Mouse (Mus musculus) skeletal muscle tissue, adult 2 months (tissue): ENCODE data around the gene Trim47.
"Not testable (repeated sequence)": the region's sequence is repeated elsewhere in the genome, so short reads cannot be mapped to it uniquely, and the experiment has no call there.

ENCODE experiments used
- DNase-seq: peaks from one replicate; pipeline ENCODE4 v3.0.0-alpha.2; 2012; ENCODE audit warnings: low read depth, low spot score

The Trim47 gene

DNA sequence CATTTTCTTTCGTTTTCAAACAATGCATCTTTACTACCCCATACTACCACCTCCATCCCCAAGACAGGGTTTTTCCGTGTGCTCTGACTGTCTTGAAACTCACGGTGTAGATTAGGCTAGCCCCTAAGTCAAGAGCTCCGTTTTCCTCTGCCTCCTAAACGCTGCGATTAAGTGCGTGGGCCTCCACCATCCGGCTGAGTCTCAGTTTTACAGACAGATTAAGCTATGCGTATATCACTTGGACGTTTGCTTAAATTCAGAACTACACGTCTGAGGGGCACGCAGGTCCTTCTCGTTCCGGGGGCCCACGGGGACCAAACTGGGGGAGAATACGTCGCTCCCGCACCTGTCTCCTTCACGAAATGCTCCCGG is 11.1 kb upstream of the Trim47 start:
- DNase-seq: no peak

DNA sequence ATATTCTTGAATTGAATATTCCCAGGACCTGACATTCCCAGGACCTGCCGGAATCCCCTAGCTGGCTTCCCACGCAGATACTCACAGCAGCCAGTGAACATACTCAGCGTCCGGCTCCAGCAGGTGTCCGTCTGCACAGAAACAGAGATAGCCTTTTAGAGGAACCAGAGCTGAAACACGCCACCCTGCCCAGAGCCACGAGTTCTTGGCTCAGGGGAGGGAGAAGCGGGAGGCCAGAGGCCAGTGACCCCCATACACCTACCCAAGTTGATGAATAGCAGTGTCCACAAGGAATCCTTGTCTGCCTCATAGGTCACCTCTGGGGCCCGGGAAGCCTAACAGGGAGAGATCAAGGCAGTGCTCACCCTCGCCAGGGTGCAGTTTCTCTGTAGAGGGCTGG is 7.2 kb upstream of the Trim47 start:
- no peak for DNase-seq

DNA sequence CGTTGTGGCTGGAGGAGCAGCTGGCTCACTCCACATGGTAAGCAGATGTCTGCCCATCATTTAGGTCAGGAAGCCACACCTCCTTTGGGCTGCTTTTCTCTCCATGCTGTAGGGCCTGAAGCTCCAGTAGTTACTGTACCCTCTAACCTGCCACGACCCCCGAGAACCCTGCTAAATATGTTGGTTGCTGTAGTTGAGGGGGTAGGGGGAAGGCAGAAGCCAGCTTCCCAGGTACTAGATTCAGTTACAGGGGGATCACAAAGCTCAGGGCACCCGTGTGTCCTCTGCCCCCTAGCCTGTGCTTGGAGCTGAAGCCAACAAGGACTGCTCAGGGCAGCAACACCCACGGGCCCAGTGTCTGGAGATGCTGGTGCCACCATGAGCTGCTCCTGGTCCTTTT is 6.5 kb upstream of the Trim47 start:
- DNase-seq: no peak

DNA sequence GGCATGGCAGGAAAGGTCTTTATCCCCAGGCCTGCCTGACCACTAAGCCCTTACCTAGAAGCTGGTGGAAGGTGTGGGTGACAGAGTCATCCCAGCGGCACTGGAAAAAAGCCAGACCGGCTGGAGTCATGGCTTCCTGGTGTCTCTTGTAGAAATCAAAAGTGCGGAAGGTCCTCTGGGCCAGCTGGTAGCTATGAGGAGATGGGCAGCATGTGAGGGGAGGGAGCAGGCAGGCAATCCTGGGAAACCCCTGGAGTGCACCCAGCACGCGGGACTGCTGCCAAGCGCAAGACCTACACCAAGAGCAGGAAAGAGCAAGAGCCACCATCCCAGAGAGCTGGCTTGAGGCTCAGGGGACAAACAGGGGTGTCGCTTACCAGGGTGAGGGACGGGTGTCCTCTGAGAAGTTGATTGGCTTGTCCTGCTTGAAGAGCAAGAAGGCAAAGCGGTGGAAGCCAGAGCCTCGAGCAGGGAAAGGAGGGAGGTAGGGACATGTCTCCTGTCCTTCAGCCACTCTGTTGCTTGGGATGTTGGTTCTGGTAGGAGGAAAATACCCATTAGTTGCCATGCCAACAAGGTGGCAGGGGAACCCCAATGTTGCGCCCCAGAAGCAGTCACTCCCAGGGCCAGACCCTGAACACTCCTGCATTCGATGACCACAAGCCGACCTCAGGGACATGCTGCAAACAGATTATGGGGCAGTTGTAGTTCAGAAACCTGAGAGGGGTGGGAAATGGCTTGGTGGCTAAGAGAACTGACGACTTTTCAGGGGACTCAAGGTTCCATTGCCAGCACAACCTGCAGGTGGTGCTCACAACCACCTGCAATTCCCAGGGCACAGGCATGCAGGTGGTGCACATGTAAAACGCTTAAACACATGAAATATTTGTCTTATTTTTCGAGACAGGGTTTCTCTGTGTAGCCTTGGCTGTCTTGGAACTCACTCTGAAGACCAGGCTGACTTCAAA is 5.6 kb upstream of the Trim47 start:
- no peak for DNase-seq

- no peak for DNase-seq
These were observed 4.5 kb upstream of the Trim47 start for GRCm38 (mm10) chr11:116131349-116132170.

- peak; percentile 93 for DNase-seq
These were observed 3.6 kb upstream of the Trim47 start, which contains the start of gene Trim65 for GRCm38 (mm10) chr11:116130488-116131205. Gene Trim65, minus strand, starts transcription at chr11:116131128.

GRCm38 (mm10) chr11:116129993-116130487 is 3.0 kb upstream of the Trim47 start:
- DNase-seq: no peak

- no peak for DNase-seq
These were observed 2.2 kb upstream of the Trim47 start for GRCm38 (mm10) chr11:116129091-116129790.

GRCm38 (mm10) chr11:116127986-116128385 is 976 bp upstream of the Trim47 start:
- no peak for DNase-seq

- no peak for DNase-seq
These were observed 749 bp downstream of the Trim47 start for GRCm38 (mm10) chr11:116126261-116126660.

DNA sequence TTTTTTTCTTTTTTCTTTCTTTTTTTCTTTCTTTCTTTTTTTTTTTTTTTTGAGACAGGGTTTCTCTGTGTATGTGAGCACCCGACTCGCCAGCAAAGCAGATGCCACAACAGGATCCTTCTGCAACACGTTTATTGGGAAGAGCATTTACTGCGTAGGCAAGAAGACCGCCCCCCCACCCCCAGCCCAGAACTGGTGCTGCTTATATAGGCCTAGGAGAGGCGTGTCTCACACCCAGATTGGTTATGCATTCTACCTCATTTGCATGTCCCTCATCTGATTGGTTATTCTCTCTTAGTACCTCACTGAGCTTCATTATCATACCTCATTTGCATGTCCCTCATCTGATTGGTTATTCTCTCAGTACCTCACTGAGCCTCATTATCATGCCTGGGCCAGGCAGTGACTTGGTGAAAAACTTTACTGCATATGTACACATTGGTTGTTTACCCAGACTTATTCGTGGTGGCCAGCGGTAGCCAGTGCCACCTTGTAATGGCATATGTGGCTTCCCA is 5.2 kb downstream of the Trim47 start:
- not testable (repeated sequence) for DNase-seq

GRCm38 (mm10) chr11:116117819-116118218 is 9.2 kb downstream of the Trim47 start:
- DNase-seq: no peak

- DNase-seq: no peak
These were observed 9.8 kb downstream of the Trim47 start for GRCm38 (mm10) chr11:116117241-116117640.

DNA sequence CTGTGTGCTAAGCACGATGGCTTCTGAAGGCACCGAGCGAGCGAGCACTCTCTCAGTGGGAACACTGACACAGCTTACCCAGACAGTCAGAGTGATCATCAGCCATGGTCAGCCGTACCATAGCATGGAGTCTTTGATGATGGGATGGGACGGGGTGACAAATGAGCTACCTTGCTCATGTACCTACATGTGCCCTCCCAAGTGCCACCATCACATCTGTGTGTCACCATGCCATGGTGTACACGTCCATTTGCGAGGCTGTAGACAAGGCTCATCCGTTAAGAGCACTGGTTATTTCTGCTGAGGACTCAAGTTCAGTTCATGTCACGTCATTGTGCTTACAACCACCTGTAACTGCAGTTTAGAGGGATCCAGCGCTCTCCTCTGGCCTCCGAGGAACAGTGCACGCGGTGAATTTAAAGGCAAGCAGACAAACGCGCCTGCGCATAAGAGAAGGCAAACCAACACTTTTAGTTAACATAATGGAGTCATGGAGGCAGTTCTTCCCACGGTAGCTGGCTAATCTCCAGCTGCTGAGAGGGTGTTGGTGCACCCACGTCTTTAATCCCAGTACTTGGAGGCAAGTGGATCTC is 15.3 kb downstream of the Trim47 start:
- DNase-seq: no peak

DNA sequence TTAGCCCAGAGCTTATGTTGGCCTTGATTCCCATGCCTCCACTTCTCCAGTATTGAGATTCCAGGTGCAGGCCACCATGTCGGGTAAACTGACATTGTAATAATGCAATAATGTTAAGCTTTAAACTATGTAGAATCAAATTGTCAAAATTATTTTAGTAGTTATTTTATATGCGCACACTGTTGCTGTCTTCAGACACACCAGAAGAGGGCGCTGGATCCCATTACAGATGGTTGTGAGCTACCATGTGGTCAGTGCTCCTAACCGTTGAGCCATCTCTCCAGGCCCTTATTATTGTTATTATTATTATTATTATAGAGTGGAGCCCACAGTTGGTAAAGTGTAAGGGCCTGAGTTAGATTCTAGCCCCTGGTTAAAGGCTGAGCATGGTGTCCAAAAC is 15.9 kb downstream of the Trim47 start:
- no peak for DNase-seq

DNA sequence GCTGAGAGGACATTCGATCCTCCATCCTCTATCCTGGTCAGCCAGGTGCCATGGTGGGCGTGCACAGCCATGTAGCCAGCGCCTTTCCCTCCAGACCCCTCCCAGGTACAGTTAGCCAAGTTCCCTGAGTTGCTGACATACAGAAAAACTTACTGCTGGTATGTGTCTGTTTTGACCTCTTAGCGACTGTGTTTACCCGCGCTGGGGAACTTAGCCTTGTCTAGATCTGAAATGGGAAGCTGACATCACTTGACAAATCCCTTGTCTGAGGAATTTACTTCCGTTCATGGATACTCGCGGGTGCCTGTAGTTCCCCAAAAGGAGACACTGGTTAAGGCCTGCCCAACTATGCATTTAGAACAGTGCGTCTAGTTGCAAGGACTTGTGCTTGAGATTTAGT is 16.5 kb downstream of the Trim47 start:
- no peak for DNase-seq

DNA sequence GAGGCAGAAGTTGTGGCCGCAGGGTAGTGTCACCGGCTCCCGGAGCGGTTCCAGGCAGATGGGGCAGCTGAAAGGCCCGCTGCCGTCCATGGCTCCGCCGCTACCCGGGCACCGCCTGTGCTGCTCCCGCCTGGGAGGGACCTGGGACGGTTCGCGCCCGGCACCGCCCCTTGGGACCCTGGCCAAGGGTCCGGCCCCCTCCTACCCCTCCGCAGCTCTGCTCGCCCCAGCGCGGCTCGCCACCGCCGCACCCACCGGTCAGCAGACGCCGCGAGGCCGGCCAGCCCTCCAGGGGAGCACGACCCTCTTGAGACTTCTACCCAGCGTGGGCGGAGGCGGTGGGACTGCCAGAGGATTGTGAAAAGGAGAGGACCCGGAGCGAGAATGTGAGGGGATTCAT is 16.9 kb downstream of the Trim47 start:
- DNase-seq: peak; percentile 73

DNA sequence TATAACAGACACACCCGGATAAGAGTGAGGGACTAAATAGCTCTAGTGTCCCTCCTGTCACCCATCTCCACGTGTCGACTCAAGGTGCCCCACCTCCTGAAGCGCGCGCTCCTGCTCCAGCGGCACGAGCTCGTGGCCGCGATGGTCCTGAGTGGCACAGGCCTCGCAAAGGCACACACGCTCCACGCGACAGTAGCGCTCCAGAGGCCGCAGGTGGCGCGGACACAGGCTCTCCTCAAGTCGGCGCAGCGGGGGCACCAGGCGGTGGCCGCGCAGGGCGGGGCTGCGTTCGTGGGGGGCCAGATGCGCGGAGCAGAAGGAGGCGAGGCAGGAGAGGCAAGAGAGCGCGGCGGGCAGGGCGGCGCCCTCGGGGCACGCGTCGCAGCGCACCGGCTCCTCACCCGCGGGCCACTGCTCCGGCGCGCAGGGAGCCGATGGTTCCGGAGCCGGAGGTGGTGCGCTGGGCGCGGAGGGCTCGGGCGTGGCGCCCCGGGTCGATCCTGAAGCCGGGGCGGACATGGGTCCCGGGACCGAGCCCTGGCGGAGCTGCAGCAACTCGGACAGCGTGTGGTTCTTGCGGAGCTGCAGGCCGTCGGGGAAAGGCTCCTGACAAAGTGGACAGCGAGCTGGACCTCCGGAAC is 17.4 kb downstream of the Trim47 start:
- no peak for DNase-seq

GRCm38 (mm10) chr11:116108464-116109137 is 18.4 kb downstream of the Trim47 start:
- DNase-seq: peak; percentile 64
